Mouse (Mus musculus) liver, embryonic 12.5 days (tissue): ENCODE measurements around the gene Tex29. TPM values are rescaled to one million over a fixed set of nuclear protein-coding genes. Genes with fewer than 3 reads are reported as not detected.
"Not testable (repeated sequence)": the region's sequence is repeated elsewhere in the genome, so short reads cannot be mapped to it uniquely, and the experiment has no call there.

Source experiments
- ATAC-seq: fragments of 200-750 bp; cut with Nextera tagmentation; 2 replicates; pipeline ENCODE4 v1.8.0; 2017; ENCODE audit warnings: moderate number of reproducible peaks, mild to moderate bottlenecking, moderate library complexity
- H3K27ac ChIP-seq: fragments of 300-500 bp; sonication (generic); 2 replicates; pipeline ENCODE4 v1.5.1; 2016; ENCODE audit warnings: mild to moderate bottlenecking
- H3K27me3 ChIP-seq: fragments of 300-500 bp; sonication (generic); replicated peaks from 2 replicates; pipeline ENCODE4 v1.6.1; 2016; ENCODE audit warnings: mild to moderate bottlenecking, moderate library complexity
- H3K36me3 ChIP-seq: fragments of 300-500 bp; sonication (generic); 2 replicates; pipeline ENCODE4 v1.6.1; 2016; ENCODE audit warnings: mild to moderate bottlenecking, moderate library complexity
- H3K4me1 ChIP-seq: fragments of 300-500 bp; sonication (generic); 2 replicates; pipeline ENCODE4 v1.6.1; 2016
- H3K4me2 ChIP-seq: fragments of 300-500 bp; sonication (generic); 2 replicates; pipeline ENCODE4 v1.6.1; 2016; ENCODE audit warnings: mild to moderate bottlenecking, moderate library complexity
- H3K4me3 ChIP-seq: fragments of 300-500 bp; sonication (generic); 2 replicates; pipeline ENCODE4 v1.5.1; 2016; ENCODE audit warnings: mild to moderate bottlenecking, moderate library complexity
- H3K9ac ChIP-seq: fragments of 300-500 bp; sonication (generic); 2 replicates; pipeline ENCODE4 v1.6.1; 2016; ENCODE audit warnings: mild to moderate bottlenecking, moderate library complexity
- H3K9me3 ChIP-seq: fragments of 300-500 bp; sonication (generic); replicated peaks from 2 replicates; pipeline ENCODE4 v1.6.1; 2016; ENCODE audit warnings: mild to moderate bottlenecking, moderate library complexity
- WGBS: fragments of 180-500 bp; shearing (Covaris S2); methylation state at CpG from one replicate; pipeline ENCODE4 v1.1.7; 2016; ENCODE audit not compliant: insufficient replicate concordance; 5-methylcytosine and 5-hydroxymethylcytosine counted together
- polyA plus RNA-seq: library from polyadenylated mRNA; unstranded; fragments of >200 nt; fragmentation: Nextera tagmentation; extraction: Ambion mirVana; gene quantifications from 2 replicates; pipeline ENCODE4 v1.2.1, GENCODE M21; 2016

Gene Tex29
- polyA plus RNA-seq, 1 experiment from 2014 or later: not detected

- WGBS: 85% methylated on average over 5 of the region's 5 CpGs
- no peaks in the 10 kb centered on the region for H3K9me3 ChIP-seq
- no peak overlapping the region for H3K4me2 ChIP-seq
- peaks cover 51% of the 10 kb centered on the region for H3K36me3 ChIP-seq
- H3K4me3 ChIP-seq: no peak overlapping the region
- H3K9ac ChIP-seq: no peak overlapping the region
- no peaks in the 10 kb centered on the region for H3K27me3 ChIP-seq
- ATAC-seq: no peak
- no peak overlapping the region for H3K27ac ChIP-seq
- H3K4me1 ChIP-seq: peaks cover 6% of the 10 kb centered on the region; the same call in 1 of the 2 replicates
Observed at GRCm38 (mm10) chr8:11834200-11834599, 6.1 kb upstream of the Tex29 start.

- H3K9me3 ChIP-seq: no peaks in the 10 kb centered on the region
- H3K4me2 ChIP-seq: no peak overlapping the region
- peaks cover 48% of the 10 kb centered on the region for H3K36me3 ChIP-seq
- H3K4me1 ChIP-seq: peaks cover 6% of the 10 kb centered on the region; the same call in 1 of the 2 replicates
- no peak overlapping the region for H3K4me3 ChIP-seq
- no peak overlapping the region for H3K9ac ChIP-seq
- H3K27me3 ChIP-seq: no peaks in the 10 kb centered on the region
- no peak overlapping the region for H3K27ac ChIP-seq
- no peak for ATAC-seq
- WGBS: 78% methylated on average over 16 of the region's 16 CpGs
Observed at GRCm38 (mm10) chr8:11834691-11835090, 5.6 kb upstream of the Tex29 start.

DNA sequence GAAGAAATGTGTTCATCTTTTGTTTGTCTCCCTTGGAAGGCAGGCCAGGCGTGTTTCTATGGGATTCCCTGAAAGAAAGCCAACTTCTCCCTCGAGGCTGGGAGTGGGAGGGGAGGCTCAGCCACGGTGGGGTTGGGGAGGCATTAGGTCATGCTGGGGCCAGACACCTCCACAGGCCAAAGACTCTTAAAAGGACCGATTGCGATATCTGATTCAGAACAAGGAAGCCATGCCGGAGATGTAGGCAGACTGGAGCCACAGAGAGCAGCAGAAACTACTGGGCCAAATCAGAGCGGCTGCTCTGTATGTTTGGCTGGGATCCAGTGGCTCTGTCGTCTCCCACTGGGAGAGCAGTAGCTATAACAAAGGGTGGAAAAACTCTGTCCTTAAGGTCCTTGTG is 1.3 kb downstream of the Tex29 start:
- 48% methylated on average over 8 of the region's 8 CpGs for WGBS
- Histone ChIP-seq H3K9ac (no peak overlapping the region), H3K27me3 (no peaks in the 10 kb centered on the region), H3K4me2 (no peak overlapping the region), H3K9me3 (no peaks in the 10 kb centered on the region), H3K4me1 (no peaks in the 10 kb centered on the region), H3K4me3 (no peak overlapping the region), H3K36me3 (no peaks in the 10 kb centered on the region), H3K27ac (no peak overlapping the region)
- ATAC-seq: no peak

DNA sequence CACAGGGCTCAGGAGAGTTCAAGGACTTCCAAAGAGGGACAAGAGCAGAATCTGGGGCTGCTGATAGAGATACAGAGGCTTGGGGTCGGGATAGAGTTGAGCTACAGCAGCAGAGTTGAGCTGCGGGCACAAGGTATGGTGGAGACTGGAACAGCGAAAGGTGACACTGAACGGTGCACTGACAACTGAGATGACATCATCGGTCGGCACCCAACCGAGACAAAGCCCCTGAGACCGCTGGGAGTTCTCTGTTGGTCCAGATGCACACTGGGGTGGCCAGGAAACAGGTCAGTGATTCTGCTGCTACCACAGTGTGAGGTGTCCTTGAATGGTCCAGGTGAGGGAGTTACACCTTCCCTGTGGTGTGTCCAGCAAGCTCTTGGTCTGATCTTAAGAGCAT is 2.5 kb downstream of the Tex29 start:
- Histone ChIP-seq H3K36me3 (no peaks in the 10 kb centered on the region), H3K27ac (no peak overlapping the region), H3K4me2 (no peak overlapping the region), H3K4me3 (no peak overlapping the region), H3K4me1 (no peaks in the 10 kb centered on the region), H3K9me3 (no peaks in the 10 kb centered on the region), H3K9ac (no peak overlapping the region), H3K27me3 (no peaks in the 10 kb centered on the region)
- 70% methylated on average over 8 of the region's 8 CpGs for WGBS
- ATAC-seq: no peak

GRCm38 (mm10) chr8:11843677-11844315 is 3.5 kb downstream of the Tex29 start:
- Histone ChIP-seq H3K4me1 (no peaks in the 10 kb centered on the region), H3K27ac (no peak overlapping the region), H3K4me3 (no peak overlapping the region), H3K4me2 (no peak overlapping the region), H3K9ac (no peak overlapping the region), H3K36me3 (no peaks in the 10 kb centered on the region), H3K27me3 (no peaks in the 10 kb centered on the region), H3K9me3 (no peaks in the 10 kb centered on the region)
- no peak for ATAC-seq
- 72% methylated on average over 13 of the region's 13 CpGs for WGBS

GRCm38 (mm10) chr8:11844316-11844685 is 4.0 kb downstream of the Tex29 start:
- H3K27me3 ChIP-seq: no peaks in the 10 kb centered on the region
- no peaks in the 10 kb centered on the region for H3K9me3 ChIP-seq
- H3K4me3 ChIP-seq: no peak overlapping the region
- no peaks in the 10 kb centered on the region for H3K36me3 ChIP-seq
- ATAC-seq: no peak
- no peak overlapping the region for H3K9ac ChIP-seq
- no peaks in the 10 kb centered on the region for H3K4me1 ChIP-seq
- WGBS: 74% methylated on average over 7 of the region's 7 CpGs
- no peak overlapping the region for H3K27ac ChIP-seq
- H3K4me2 ChIP-seq: no peak overlapping the region

DNA sequence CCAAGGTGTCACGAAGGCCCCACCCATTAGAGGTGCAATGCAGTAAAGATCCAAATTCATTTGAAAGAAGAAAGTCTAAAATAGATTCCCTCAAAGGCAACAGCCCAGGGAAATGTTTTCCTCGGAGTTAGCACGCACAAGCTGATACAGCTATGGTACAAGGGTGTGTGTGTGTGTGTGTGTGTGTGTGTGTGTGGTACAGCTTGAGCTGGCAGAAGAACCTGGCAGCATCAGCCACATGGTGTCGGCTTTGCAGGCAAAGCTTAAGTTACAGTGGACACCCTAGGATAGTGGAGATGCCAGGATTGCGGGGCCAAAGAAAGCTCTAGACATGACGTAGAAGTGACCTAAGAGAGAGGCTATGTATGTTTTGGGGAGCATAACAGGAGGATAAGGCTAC is 6.5 kb downstream of the Tex29 start:
- 75% methylated on average over 6 of the region's 6 CpGs for WGBS
- Histone ChIP-seq H3K9ac (no peak overlapping the region), H3K36me3 (no peaks in the 10 kb centered on the region), H3K4me2 (no peak overlapping the region), H3K27me3 (no peaks in the 10 kb centered on the region), H3K4me1 (no peaks in the 10 kb centered on the region), H3K9me3 (no peaks in the 10 kb centered on the region), H3K27ac (no peak overlapping the region), H3K4me3 (no peak overlapping the region)
- ATAC-seq: no peak

DNA sequence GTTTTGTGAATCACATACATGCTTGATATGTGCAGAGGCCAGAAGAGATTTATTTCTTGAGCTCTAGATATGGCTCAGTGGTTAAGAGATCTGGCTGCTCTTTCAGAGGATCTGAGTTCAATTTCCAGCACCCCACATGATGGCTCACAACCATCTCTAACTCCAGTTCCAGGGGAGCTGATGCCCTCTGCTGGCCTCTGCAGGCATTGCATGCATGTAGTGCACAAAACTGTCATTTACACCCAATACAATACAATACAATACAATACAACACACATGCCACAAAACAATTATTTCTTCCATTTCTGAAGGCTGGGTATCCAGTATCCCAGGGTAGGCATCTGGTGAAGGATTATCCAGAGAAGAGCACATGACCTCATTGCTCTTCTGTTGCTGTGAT is 27.6 kb downstream of the Tex29 start:
- no peak overlapping the region for H3K9ac ChIP-seq
- H3K36me3 ChIP-seq: no peaks in the 10 kb centered on the region
- no peak overlapping the region for H3K4me3 ChIP-seq
- no peaks in the 10 kb centered on the region for H3K4me1 ChIP-seq
- ATAC-seq: no peak
- H3K9me3 ChIP-seq: peaks cover 10% of the 10 kb centered on the region; the same call in 1 of the 2 replicates
- H3K4me2 ChIP-seq: no peak overlapping the region
- H3K27me3 ChIP-seq: no peaks in the 10 kb centered on the region
- no peak overlapping the region for H3K27ac ChIP-seq

DNA sequence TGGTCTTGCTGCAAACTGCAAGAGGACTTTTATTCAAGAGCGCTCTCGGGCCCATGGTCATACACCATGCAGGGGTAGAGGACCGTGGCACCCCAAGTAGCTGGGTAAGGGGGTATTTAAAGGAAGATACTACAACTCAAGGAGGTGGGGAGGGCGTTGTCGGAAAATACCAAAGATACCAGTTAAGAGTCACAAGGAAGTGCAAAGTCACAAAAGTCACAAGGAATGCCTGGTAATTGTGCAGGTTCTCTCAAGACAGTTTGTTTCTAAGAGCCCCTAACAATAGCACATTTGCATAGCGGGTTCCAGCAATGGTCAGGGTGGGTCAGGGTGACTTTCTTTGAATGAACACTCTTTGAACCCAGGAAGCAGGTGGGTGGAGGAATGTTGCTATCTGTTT is 34.0 kb downstream of the Tex29 start:
- 79% methylated on average over 6 of the region's 6 CpGs for WGBS
- H3K4me1 ChIP-seq, H3K27ac ChIP-seq, H3K4me2 ChIP-seq, H3K4me3 ChIP-seq, ATAC-seq, H3K27me3 ChIP-seq, H3K9me3 ChIP-seq, H3K36me3 ChIP-seq, H3K9ac ChIP-seq: not testable (repeated sequence)

GRCm38 (mm10) chr8:11884646-11885045 is 44.4 kb downstream of the Tex29 start:
- no peaks in the 10 kb centered on the region for H3K4me1 ChIP-seq
- no peaks in the 10 kb centered on the region; the same call in 1 of the 2 replicates for H3K9me3 ChIP-seq
- no peak overlapping the region for H3K4me2 ChIP-seq
- no peaks in the 10 kb centered on the region for H3K36me3 ChIP-seq
- H3K27me3 ChIP-seq: no peaks in the 10 kb centered on the region
- no peak overlapping the region for H3K4me3 ChIP-seq
- ATAC-seq: no peak
- 62% methylated on average over 3 of the region's 3 CpGs for WGBS
- H3K27ac ChIP-seq: no peak overlapping the region
- H3K9ac ChIP-seq: no peak overlapping the region

GRCm38 (mm10) chr8:11885881-11886699 is 45.8 kb downstream of the Tex29 start:
- no peak overlapping the region for H3K4me2 ChIP-seq

DNA sequence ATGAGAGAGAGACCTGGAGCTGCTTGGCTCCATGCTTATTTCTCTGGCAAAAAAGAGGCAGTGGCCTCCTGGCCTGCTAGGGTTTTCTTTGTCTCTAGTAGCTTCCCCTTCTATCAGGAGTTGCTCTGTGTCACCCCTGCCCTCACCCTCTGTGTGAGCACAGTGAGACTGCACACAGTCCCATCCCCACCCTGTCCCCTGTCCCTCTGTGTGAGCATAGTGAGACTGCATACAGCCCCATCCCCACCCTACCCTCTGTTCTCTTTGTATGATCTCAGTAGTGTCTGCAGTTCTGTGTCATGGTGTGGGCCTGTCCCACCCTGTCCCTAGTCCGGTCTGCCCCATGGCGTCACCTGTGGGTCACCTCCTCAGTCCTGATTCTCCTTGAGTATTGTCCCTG is 46.5 kb downstream of the Tex29 start:
- Histone ChIP-seq H3K4me1 (no peaks in the 10 kb centered on the region), H3K27ac (no peak overlapping the region), H3K36me3 (no peaks in the 10 kb centered on the region), H3K4me3 (no peak overlapping the region), H3K9ac (no peak overlapping the region), H3K9me3 (no peaks in the 10 kb centered on the region; the same call in 1 of the 2 replicates), H3K4me2 (no peak overlapping the region), H3K27me3 (no peaks in the 10 kb centered on the region)
- ATAC-seq: no peak
- WGBS: 65% methylated on average over 2 of the region's 2 CpGs

More at GRCm38 (mm10) chr8:11885881-11886699, 45.8 kb downstream of the Tex29 start:
- H3K27me3 ChIP-seq: no peaks in the 10 kb centered on the region
- no peak for ATAC-seq
- H3K36me3 ChIP-seq: no peaks in the 10 kb centered on the region
- no peak overlapping the region for H3K27ac ChIP-seq
- H3K4me3 ChIP-seq: no peak overlapping the region
- WGBS: 67% methylated on average over 12 of the region's 12 CpGs
- H3K4me1 ChIP-seq: no peaks in the 10 kb centered on the region
- H3K9me3 ChIP-seq: no peaks in the 10 kb centered on the region; the same call in 1 of the 2 replicates
- H3K9ac ChIP-seq: no peak overlapping the region
